Mouse (Mus musculus): Measurements from ENCODE around the gene Dppa5a.
"Not testable (repeated sequence)": the region's sequence is repeated elsewhere in the genome, so short reads cannot be mapped to it uniquely, and the experiment has no call there.

Gene Dppa5a

GRCm38 (mm10) chr9:78364701-78365100 is 3.3 kb downstream of the Dppa5a start:
- no peak for DNase-seq (ENCODE audit: low spot score)

- no peak for DNase-seq (ENCODE audit: low spot score)
Measured at GRCm38 (mm10) chr9:78363374-78363773, 4.6 kb downstream of the Dppa5a start.

GRCm38 (mm10) chr9:78360484-78360872 is 7.5 kb downstream of the Dppa5a start:
- no peak for DNase-seq (ENCODE audit: low spot score)

GRCm38 (mm10) chr9:78359750-78360483 is 8.1 kb downstream of the Dppa5a start:
- no peak for DNase-seq (ENCODE audit: low spot score)

- peak; percentile 47 for DNase-seq (ENCODE audit: low spot score)
Measured at GRCm38 (mm10) chr9:78358053-78358452, 9.9 kb downstream of the Dppa5a start.

- no peak for DNase-seq (ENCODE audit: low spot score)
Measured at GRCm38 (mm10) chr9:78355611-78356010, 12.4 kb downstream of the Dppa5a start, which contains the start of gene Gsta2. Gene Gsta2 (minus strand): TSS chr9:78355788.

- no peak for DNase-seq (ENCODE audit: low spot score)
Measured at GRCm38 (mm10) chr9:78354665-78355578, 13.1 kb downstream of the Dppa5a start.

GRCm38 (mm10) chr9:78351504-78352220 is 16.3 kb downstream of the Dppa5a start:
- DNase-seq (ENCODE audit: low spot score): no peak

- not testable (repeated sequence) for DNase-seq (ENCODE audit: low spot score)
Measured at GRCm38 (mm10) chr9:78350007-78350406, 18.0 kb downstream of the Dppa5a start.

- DNase-seq (ENCODE audit: low spot score): not testable (repeated sequence)
Measured at GRCm38 (mm10) chr9:78349141-78349540, 18.8 kb downstream of the Dppa5a start.

GRCm38 (mm10) chr9:78348206-78349004 is 19.6 kb downstream of the Dppa5a start:
- not testable (repeated sequence) for DNase-seq (ENCODE audit: low spot score)

- DNase-seq (ENCODE audit: low spot score): no peak
Measured at GRCm38 (mm10) chr9:78347004-78347403, 21.0 kb downstream of the Dppa5a start.

- DNase-seq (ENCODE audit: low spot score): not testable (repeated sequence)
Measured at GRCm38 (mm10) chr9:78345235-78345634, 22.7 kb downstream of the Dppa5a start.

GRCm38 (mm10) chr9:78343055-78343454 is 24.9 kb downstream of the Dppa5a start:
- DNase-seq (ENCODE audit: low spot score): not testable (repeated sequence)

GRCm38 (mm10) chr9:78342494-78342893 is 25.5 kb downstream of the Dppa5a start:
- DNase-seq (ENCODE audit: low spot score): not testable (repeated sequence)

GRCm38 (mm10) chr9:78340324-78340723 is 27.7 kb downstream of the Dppa5a start:
- DNase-seq (ENCODE audit: low spot score): peak; percentile 21

GRCm38 (mm10) chr9:78337050-78337449 is 30.9 kb downstream of the Dppa5a start:
- not testable (repeated sequence) for DNase-seq (ENCODE audit: low spot score)

GRCm38 (mm10) chr9:78327289-78327688 is 40.7 kb downstream of the Dppa5a start, which contains the start of gene Omt2b:
Gene Omt2b (plus strand): TSS chr9:78327589.
- not testable (repeated sequence) for DNase-seq (ENCODE audit: low spot score)

GRCm38 (mm10) chr9:78319499-78319898 is 48.5 kb downstream of the Dppa5a start:
- no peak for DNase-seq (ENCODE audit: low spot score)
